Mouse (Mus musculus) brain, embryonic 14.5 days (tissue): Measurements from ENCODE around the gene Prdx4.

Source experiments
- CTCF ChIP-seq: fragments of 200-500 bp; IDR thresholded peaks from 2 replicates; pipeline ENCODE4 v1.5.1; 2012; ENCODE audit warnings: inconsistent platforms, mild to moderate bottlenecking, moderate library complexity, borderline replicate concordance; ENCODE audit not compliant: insufficient read depth, insufficient read length; ENCODE audit errors: extremely low read depth
- POLR2A ChIP-seq: fragments of 200-500 bp; IDR thresholded peaks from 2 replicates; pipeline ENCODE4 v1.6.1; 2012; ENCODE audit warnings: mild to moderate bottlenecking, inconsistent platforms, borderline replicate concordance; ENCODE audit not compliant: poor library complexity, insufficient read depth, insufficient read length, severe bottlenecking; ENCODE audit errors: extremely low read depth

DNA sequence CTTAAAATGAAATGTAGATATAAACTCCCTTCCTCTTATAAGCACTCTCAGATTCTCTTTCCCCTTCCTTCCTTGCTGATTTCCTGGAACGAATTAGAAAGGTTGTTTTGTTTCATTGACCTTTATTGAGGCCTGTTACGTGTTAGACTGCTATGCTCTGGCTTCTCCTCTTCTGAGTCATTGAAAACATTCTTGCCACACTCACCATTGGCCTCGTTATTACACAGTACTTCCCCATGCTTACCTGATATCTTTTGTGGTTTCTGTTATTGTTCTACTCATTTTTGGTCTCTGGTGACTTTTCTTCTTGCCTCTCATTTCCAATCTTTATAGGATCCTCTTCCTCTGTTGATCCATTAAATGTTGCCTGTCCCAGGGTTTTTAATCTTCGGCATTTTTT lies 62.1 kb downstream of the Prdx4 start:
- no peak for TF ChIP-seq CTCF
- TF ChIP-seq POLR2A, result no peak
